Mouse (Mus musculus) lung, postnatal 36 days (tissue): Measurements from ENCODE around the gene Bdp1.
"Not testable (repeated sequence)": the region's sequence is repeated elsewhere in the genome, so short reads cannot be mapped to it uniquely, and the experiment has no call there.

ENCODE experiments used
- DNase-seq: peaks from one replicate; pipeline ENCODE4 v3.0.0; 2022; ENCODE audit warnings: mixed read lengths

The Bdp1 gene

GRCm38 (mm10) chr13:100103748-100104254 lies at the start of gene Bdp1:
TSS of gene Bdp1 (minus strand) at chr13:100104070.
- DNase-seq: peak; percentile 96

- peak; percentile 79 for DNase-seq
Measured at GRCm38 (mm10) chr13:100152659-100153058, 48.8 kb upstream of the Bdp1 start.

- DNase-seq: no peak
Measured at GRCm38 (mm10) chr13:100141646-100142314, 37.9 kb upstream of the Bdp1 start.

GRCm38 (mm10) chr13:100125258-100125643 lies 21.4 kb upstream of the Bdp1 start:
- DNase-seq: no peak

GRCm38 (mm10) chr13:100124423-100125257 lies 20.8 kb upstream of the Bdp1 start, which contains the start of gene Smn1:
TSS of gene Smn1 (plus strand) at chr13:100124852.
- peak; percentile 94 for DNase-seq

GRCm38 (mm10) chr13:100123970-100124369 lies 20.1 kb upstream of the Bdp1 start:
- DNase-seq: no peak

GRCm38 (mm10) chr13:100112218-100112972 lies 8.5 kb upstream of the Bdp1 start:
- DNase-seq: peak; percentile 15

GRCm38 (mm10) chr13:100107652-100108472 lies 4.0 kb upstream of the Bdp1 start, which contains the start of gene Serf1:
TSS of gene Serf1 (plus strand) at chr13:100108012.
- peak; percentile 86 for DNase-seq

GRCm38 (mm10) chr13:100103052-100103658 lies 715 bp downstream of the Bdp1 start:
- DNase-seq: peak; percentile 5

GRCm38 (mm10) chr13:100098808-100099207 lies 5.1 kb downstream of the Bdp1 start:
- DNase-seq: no peak

- no peak for DNase-seq
Measured at GRCm38 (mm10) chr13:100071473-100071872, 32.4 kb downstream of the Bdp1 start.

- DNase-seq: no peak
Measured at GRCm38 (mm10) chr13:100067821-100068220, 36.0 kb downstream of the Bdp1 start.

GRCm38 (mm10) chr13:100063936-100064335 lies 39.9 kb downstream of the Bdp1 start:
- DNase-seq: peak; percentile 30

GRCm38 (mm10) chr13:100057738-100058137 lies 46.1 kb downstream of the Bdp1 start:
- not testable (repeated sequence) for DNase-seq

- DNase-seq: no peak
Measured at GRCm38 (mm10) chr13:100026013-100026412, 77.9 kb downstream of the Bdp1 start.

- no peak for DNase-seq
Measured at GRCm38 (mm10) chr13:100016891-100017290, 87.0 kb downstream of the Bdp1 start.

- DNase-seq: no peak
Measured at GRCm38 (mm10) chr13:100015937-100016336, 87.9 kb downstream of the Bdp1 start.

GRCm38 (mm10) chr13:100014906-100015895 lies 88.7 kb downstream of the Bdp1 start, which contains the start of gene Mccc2:
TSS of gene Mccc2 (minus strand) at chr13:100015639.
- DNase-seq: peak; percentile 90

- peak; percentile 32 for DNase-seq
Measured at GRCm38 (mm10) chr13:100005911-100006496, 97.9 kb downstream of the Bdp1 start.

GRCm38 (mm10) chr13:100001790-100002196 lies 102.1 kb downstream of the Bdp1 start:
- peak; percentile 96 for DNase-seq
